Mouse (Mus musculus) brain, embryonic 14.5 days (tissue): ENCODE results near the gene Slc1a7.

Experiments
- CTCF ChIP-seq: fragments of 200-500 bp; IDR thresholded peaks from 2 replicates; pipeline ENCODE4 v1.5.1; 2012; ENCODE audit warnings: inconsistent platforms, mild to moderate bottlenecking, moderate library complexity, borderline replicate concordance; ENCODE audit not compliant: insufficient read depth, insufficient read length; ENCODE audit errors: extremely low read depth
- POLR2A ChIP-seq: fragments of 200-500 bp; IDR thresholded peaks from 2 replicates; pipeline ENCODE4 v1.6.1; 2012; ENCODE audit warnings: mild to moderate bottlenecking, inconsistent platforms, borderline replicate concordance; ENCODE audit not compliant: poor library complexity, insufficient read depth, insufficient read length, severe bottlenecking; ENCODE audit errors: extremely low read depth

DNA sequence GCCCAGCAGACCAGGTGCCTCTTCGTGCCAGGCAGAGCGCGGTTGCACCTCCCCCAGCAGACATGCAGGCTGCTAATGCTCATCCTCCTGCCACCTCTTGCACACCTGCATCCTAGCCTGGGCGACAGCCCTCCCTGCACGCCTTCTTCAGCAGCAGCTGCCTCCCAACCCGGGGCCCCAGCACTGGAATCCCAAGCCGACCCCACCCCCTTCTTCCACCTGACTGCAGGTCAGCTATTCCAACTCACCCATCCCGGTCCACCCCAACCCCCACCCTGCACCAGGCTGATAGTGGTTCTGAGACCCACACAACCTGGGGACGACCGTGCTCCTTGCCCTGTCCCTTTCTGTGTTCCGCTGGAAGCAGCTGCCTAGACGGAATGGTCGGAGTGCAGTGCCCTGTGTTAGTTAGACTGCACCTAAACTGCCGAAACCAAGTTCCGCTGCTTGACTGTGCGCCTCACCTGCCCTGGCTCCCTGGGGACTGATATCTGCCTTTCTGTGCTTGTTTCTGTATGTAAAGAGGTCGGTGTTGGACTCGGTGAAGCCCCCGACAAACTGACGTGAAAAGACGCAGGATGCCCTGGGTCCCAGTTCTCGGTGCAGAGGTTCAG is 62.9 kb downstream of the Slc1a7 start:
- no peak for TF ChIP-seq CTCF
- no peak for TF ChIP-seq POLR2A
